Mouse (Mus musculus) cerebellum, adult 2 months (tissue): ENCODE results near the gene Ndufa5.

ENCODE experiments used
- CTCF ChIP-seq: fragments of 200-500 bp; IDR thresholded peaks from 2 replicates; pipeline ENCODE4 v1.5.1; 2011; ENCODE audit warnings: low read depth, mild to moderate bottlenecking, control low read depth, low read length, moderate library complexity, borderline replicate concordance; ENCODE audit not compliant: insufficient read depth
- POLR2A ChIP-seq: fragments of 200-500 bp; IDR thresholded peaks from 2 replicates; pipeline ENCODE4 v1.6.1; 2011; ENCODE audit warnings: low read length, control low read depth, borderline replicate concordance; ENCODE audit not compliant: insufficient read depth

- TF ChIP-seq POLR2A (no peak), CTCF (no peak)
These were observed 24.2 kb upstream of the Ndufa5 start for GRCm38 (mm10) chr6:24552046-24552445.
